Mouse (Mus musculus) cerebral cortex, adult 2 months (tissue): ENCODE measurements around the gene Gm20388.

Experiments used
- WGBS: fragments of 180-500 bp; shearing (Covaris S2); methylation state at CpG from one replicate; pipeline ENCODE4 v1.1.7; 2018; 5-methylcytosine and 5-hydroxymethylcytosine counted together

Gm20388 gene

DNA sequence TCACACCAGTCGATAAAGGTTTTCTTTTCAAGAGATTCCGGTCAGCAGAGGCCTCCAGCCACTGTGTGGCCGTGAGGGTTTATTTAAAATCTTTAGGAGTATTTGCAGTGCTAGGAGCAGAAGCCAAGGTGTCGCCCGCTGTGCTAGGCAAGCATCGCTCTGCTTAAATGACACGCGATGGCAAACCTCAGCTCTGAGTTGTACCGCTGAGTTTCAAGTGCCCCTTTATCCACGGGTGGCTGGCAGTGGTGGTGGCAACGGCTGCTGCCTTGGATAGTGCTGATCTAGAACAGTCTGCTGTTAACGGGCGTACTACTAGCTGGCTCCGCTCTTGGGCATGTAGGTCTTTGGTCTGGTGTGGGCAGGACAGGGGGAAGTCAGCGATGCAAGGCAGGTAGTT lies 380.0 kb downstream of the Gm20388 start:
- WGBS, result 66% methylated on average over 15 of the region's 15 CpGs

GRCm38 (mm10) chr8:120291650-120292049 lies 381.0 kb downstream of the Gm20388 start:
- 69% methylated on average over 9 of the region's 9 CpGs for WGBS

GRCm38 (mm10) chr8:120292316-120293107 lies 381.9 kb downstream of the Gm20388 start:
- 37% methylated on average over 8 of the region's 8 CpGs for WGBS

- 77% methylated on average over 18 of the region's 18 CpGs for WGBS
Measured at GRCm38 (mm10) chr8:120293421-120294357, 383.0 kb downstream of the Gm20388 start.

DNA sequence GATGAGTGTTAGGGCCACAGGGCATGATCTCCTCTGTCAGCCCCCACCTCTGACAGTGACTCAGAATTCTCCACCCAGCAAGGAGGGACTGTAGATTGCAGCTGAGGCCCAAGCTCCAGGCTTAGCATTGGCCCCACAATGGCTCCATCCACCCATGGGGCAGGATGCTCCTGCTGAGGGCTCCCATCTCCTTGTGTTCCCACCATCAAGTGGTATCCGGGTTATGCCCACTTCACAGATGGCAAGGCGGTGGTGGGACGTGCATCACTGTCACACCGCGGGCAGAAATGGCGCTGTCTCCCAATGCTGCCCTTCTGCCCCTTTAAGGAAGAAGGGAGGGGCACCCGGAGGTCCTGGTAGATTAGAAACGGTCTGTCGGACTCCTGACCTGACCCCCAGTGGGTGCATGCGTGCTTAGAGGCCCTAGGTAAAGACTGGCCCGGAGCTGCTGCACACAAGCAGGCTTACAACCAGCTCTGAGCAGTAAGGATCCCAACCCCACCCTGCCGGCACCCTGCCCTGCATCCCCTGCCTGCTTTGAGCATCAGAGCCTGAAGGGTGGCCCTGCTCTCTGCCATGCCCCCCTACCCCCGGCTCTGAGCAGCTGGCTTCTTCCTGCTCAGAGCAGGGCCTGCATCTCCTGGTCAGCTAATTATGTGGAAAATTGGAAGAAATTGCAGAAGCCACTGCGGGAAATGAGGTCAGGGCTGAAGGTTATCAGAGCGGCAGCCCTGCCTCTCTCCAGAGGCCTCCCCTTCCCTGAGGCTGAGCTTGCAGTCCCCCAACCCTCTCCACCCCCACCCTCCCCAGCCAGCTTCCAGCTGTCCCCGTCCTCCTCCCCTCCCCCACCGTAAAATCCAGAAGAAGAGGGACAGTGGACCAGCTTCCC lies 384.6 kb downstream of the Gm20388 start:
- WGBS, result 63% methylated on average over 17 of the region's 17 CpGs

DNA sequence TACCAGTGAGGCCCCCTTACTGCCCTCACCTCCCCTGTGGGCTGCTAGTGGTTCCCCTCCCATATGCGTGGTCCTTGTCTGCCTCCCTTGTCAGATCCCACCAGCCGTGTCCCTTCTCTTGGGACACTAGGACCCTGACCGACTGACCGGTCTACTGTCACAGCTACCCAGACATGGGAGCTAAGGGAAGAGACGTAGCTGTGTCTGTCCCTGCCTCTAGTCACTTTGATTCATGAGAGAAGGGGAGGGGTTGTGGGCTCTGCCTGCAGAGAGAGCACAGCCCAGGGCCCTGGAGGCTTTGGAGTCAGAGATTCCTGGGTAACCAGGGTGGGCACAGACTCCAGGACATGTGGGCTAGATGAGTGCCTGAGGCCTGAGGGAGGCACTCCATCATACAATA lies 386.4 kb downstream of the Gm20388 start:
- WGBS, result 87% methylated on average over 5 of the region's 5 CpGs

GRCm38 (mm10) chr8:120298601-120299532 lies 388.2 kb downstream of the Gm20388 start:
- 71% methylated on average over 22 of the region's 22 CpGs for WGBS

DNA sequence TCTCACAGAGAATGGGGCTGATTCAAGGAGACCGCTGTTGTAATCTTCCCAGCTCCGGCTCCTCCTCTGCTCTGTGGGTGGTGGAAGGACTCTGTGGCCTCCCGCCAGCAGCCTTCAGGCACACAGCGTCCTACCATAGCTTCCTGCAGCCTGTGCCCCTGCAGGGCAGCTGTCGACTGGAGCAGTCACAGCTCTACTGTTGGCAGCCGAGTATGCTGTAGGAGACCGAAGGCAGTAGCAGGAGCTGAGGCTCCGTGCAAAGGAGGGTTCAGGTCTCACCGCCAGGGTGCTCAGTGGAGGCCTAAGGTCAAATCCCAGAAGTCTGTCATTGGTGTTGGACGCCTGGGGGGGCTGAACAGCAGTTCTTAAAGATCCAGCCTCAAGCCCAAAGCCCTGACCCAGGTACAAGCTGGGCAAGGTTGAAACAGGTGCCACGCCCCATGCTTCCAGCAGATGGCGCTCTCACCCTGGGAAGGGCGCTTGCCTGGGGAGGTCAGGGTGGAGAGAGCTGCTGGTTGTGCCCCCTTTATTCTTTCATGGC lies 390.0 kb downstream of the Gm20388 start:
- 4% methylated on average over 13 of the region's 13 CpGs for WGBS

GRCm38 (mm10) chr8:120302941-120303675 lies 392.5 kb downstream of the Gm20388 start:
- 64% methylated on average over 11 of the region's 11 CpGs for WGBS

GRCm38 (mm10) chr8:120304097-120304496 lies 393.5 kb downstream of the Gm20388 start:
- 63% methylated on average over 9 of the region's 9 CpGs for WGBS

GRCm38 (mm10) chr8:120305800-120306385 lies 395.3 kb downstream of the Gm20388 start:
- 84% methylated on average over 10 of the region's 10 CpGs for WGBS

DNA sequence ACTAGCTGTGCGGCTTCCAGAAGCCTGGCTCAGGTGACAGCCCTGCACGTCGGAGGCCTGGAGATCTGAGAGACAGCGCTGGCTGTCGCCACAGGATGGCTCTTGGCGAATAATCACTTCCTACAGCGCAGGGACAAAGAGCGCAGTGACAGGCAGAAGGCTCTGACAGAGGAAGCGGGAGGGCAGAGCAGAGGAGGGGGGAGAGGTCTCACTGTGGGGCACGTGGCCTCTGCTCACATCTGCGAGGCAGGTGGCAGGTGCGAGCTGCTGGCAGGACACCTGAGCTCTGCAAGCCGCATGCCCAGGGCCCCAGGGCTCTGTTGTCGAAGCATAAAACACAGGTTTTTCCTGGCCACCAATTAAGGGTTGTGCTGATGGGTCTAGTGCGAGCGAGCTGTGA lies 396.5 kb downstream of the Gm20388 start:
- 40% methylated on average over 16 of the region's 16 CpGs for WGBS

GRCm38 (mm10) chr8:120307528-120307927 lies 396.9 kb downstream of the Gm20388 start:
- 54% methylated on average over 11 of the region's 11 CpGs for WGBS

DNA sequence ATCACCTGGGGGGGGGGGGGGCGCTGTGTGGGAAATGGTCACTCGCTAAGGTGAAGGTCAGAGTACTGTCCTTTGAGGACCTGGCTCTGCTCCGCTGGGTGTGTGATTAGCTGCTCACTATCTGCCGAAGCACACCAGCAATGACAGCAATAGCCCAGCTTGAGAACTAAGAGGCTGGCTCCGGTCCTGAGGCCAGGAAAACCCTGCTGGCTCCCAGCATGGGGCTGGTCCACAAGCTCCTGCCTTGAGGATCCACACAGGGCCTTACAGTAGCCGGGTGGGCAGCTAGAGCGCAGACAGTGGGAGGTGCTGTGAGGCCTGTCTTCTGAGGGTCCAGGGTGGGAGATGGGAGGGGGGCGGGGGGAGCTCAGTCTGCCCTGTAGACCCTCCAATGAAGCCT lies 397.5 kb downstream of the Gm20388 start:
- WGBS, result 58% methylated on average over 8 of the region's 8 CpGs

DNA sequence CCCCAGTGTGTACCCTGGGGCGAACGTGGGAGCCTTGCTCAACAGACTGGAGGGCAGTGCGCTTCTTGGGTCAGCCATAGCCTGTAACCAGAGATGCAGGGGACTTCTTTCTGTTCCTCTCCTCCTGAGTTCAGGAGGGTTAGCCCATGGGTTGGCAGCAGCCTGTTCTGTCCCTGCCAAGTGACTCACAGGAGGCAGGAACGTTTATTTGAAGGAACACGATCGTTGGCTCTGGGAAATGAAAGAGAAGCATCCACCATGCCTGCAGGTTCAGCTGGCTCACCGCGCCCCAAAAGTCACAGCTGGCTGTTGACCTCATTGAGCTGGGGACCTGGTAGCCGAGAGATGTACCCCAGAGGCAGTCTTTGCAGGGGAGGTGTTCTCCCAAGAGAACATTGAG lies 397.9 kb downstream of the Gm20388 start:
- WGBS, result 48% methylated on average over 9 of the region's 9 CpGs

DNA sequence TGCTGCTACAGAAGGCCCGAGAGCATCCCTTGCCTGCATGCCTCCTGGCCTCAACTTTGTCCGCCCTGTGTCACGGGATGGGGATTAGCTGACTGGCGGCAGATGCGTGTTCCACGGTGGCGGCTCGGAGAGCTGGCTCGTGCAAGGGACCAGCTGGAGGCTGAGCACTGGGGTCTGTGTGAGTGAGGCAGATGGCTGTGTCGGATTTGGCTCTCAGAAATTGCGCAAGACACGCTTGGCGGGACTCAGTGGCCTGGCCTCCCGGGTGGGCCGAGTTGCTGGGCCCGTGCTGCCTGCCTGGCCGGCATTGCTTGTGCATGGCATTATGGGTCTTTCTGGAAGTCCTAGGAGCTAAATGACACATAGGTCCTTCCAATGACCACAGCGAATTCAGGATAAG lies 398.7 kb downstream of the Gm20388 start:
- WGBS, result 61% methylated on average over 18 of the region's 18 CpGs

GRCm38 (mm10) chr8:120310063-120310462 lies 399.4 kb downstream of the Gm20388 start:
- 36% methylated on average over 5 of the region's 5 CpGs for WGBS

DNA sequence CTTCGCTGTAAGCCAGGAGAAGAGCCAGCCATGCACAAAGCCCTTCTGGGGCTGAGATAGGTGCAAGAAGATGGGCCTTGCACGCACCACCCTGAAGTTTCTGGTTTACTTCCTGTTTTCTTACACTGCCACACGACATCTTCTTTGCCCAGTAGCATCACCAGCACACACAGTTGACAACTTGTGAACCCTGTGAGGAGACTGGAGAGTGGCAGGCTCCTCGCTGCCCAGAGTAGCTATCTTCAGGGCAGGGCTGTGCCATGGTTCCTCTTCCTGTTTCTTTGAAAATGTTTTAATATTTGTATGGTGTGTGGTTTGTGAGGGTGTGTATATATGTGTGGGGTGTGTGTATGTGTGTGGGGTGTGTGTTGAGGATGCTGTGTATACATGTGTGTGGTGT lies 401.8 kb downstream of the Gm20388 start:
- WGBS, result 76% methylated on average over 4 of the region's 4 CpGs

- WGBS, result 78% methylated on average over 3 of the region's 3 CpGs
Measured at GRCm38 (mm10) chr8:120313674-120314073, 403.0 kb downstream of the Gm20388 start.
